Mouse (Mus musculus) forelimb bud, embryonic 11.5 days (tissue): ENCODE measurements around the gene Erg28.

ENCODE experiments used
- DNase-seq: peaks from one replicate; pipeline ENCODE4 v3.0.0-alpha.2; 2012; ENCODE audit warnings: low read depth, low spot score

The Erg28 gene

DNA sequence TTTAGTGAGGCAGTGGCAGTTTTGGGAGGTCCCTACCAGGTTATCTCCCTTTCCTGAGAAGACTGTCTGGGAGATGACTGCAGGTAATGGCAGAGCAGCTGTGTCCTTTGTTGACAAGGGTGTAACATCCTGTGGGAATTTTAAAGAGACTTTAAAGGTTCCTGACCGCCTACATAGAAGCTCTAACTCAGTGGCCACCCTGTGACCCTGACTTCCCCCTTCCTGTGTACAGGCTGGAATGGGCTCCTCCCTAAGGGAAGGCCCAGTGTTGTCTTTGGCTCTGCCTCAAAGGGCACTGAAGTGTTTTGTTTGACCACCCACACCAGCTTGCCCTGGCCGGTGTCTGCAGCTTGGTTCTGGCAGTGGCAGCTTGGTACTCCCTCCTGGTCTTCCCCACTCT lies 10.8 kb downstream of the Erg28 start:
- no peak for DNase-seq

DNA sequence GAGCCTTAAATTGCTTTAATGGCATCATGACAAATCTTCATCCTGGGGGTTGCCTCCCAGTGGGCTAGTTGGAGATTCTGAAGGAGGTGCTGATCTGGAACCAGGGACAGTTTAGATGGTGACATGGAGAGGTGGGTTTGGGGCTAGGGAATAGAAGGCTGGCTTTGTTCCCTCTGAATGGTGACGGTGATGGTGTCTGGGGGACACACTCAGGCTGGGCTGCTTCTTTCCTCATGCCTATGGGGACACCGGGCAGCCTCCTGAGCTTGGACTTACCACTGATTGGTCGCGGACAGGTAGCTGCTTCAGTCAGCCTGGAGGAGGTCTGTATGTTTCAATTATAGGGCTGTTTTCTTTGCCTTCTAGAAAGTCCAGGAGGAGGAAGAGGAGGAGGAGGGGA lies 12.7 kb downstream of the Erg28 start:
- DNase-seq = no peak

DNA sequence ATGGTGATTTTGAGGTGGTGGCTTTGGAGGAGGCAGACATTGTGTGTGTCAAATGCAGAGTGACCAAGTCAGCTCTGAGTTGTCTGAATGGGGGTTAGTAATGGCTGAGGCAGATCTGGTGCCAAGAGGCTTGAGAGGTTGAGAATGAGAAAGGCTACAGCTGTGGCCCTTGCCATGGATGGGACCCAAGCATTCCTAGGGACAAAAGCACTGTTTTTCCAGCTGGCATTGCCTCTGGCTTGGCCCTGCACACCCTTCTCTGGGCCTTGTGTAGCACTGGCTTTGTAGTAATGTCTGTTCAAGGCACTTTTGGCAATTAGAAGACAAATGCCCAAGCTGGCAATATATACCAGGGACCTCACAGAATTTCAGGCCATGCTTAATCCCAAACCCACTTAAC lies 13.4 kb downstream of the Erg28 start:
- DNase-seq = no peak

DNA sequence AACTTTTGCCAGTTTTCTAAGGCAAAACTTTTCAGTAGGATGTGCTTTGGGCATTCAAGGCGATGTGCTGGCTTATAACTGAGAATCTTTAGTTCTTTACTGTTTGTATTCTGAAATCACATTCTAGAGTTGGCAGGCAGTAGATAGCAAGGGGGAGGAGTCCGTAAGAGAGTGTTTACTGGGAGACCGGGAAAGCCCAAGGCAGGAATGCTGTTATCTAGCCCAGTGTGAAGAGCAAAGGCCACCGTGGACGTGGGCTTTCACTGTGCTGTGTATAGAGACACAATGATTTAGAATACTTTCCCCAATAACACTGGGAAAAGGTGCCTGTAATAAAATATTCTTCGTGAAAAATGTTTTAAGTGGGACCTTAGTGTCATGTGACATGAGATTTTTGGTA lies 14.6 kb downstream of the Erg28 start:
- DNase-seq = no peak

DNA sequence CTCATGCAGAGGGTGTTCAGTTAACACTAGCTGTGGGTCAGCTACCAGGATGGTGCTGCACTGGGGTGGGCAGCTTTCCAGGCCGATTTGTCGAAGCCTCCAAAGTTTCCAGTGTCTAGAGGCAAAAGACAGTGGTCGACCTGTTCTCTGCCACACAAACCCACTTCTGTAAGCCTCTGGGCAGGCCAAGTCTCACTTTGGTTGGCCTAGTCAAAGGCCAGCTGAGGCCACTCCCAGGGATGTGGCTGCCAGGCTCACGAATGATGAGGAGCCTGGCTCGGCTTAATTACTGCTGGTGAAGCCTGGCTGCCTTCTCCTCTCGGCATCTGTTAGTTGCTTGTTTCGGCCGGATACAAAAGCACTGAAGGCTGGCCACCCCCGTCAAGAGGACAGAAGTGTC lies 24.3 kb downstream of the Erg28 start:
- no peak for DNase-seq

DNA sequence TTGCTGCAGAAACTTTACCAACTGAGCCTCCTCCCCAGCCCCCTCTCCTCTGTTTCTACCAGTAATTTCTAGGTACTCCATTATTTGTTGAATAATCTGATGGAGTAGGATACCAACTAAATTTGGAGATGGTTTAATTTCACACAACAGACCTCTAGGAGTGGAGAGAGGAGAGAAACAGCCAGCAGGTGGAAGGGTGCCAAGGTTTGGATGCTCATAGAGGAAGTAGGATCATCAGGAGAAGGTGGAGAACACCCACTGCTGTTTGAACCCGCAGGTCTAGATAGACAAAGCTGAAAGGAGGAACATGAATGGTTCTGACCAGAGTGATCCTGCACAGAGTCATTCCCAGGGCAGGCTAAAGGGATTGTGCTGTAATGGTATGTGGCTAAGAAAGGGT lies 28.8 kb downstream of the Erg28 start:
- no peak for DNase-seq

DNA sequence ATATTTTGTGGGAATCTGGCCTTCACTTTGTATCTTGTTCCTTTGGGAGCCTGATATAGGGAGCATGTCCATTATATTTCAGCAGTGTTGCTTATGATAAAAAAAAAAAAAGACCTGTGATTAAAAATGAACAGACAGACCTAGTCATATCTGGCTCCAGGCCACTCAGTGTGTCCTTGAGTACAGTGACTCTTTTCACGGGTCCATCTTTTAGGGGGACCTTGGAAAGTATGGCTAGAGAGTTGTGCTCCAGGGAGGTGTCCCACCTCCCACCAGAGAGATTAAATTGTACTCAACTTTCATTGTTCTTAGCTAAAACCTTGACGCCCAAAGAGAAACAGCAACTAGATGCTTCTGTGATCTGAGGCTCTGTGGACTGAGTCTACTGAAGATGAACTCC lies 30.3 kb downstream of the Erg28 start:
- no peak for DNase-seq

DNA sequence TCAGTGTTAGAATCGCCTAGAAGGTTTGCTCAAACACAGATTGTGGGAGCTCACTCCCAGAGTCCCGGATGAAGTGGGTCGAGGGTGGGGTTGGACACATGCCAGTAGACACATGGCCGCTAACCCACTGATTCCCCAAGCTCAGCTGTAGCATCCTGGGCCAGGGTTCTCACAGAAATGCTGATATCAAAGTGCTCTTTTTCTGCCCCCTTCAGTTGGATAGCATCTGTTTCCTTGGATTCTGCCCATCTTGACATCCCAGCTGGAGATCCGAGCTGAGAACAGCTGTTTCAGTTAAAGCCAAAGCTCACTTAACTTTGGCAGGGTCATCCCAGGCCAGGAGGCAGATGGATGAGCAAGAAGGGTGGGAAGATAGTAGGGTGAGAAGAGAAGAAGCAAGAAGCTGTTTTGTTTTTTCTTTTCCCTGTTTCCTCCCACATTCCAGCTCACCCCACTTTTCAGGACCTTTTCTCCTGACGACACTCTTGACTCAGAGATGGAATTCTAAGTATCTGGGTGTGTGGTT lies 31.5 kb downstream of the Erg28 start:
- DNase-seq = no peak

DNA sequence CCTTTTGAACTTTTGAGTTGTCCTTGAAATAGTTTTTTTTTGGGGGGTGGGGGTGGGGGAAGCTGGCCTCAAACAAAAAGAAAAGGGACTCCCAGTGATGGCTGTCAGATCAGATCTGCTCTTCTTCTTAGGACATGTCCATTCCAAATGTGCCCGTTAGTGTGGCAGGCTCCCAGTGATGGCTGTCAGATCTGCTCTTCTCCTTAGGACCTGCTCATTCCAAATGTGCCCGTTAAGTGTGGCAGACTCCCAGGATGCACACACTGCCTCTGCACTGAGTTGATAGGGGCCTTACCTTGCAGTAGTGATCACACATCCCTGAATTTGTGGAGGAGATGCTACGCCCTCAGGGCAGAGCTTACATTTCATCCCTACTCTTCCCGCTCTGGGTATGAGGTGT lies 32.2 kb downstream of the Erg28 start:
- no peak for DNase-seq

DNA sequence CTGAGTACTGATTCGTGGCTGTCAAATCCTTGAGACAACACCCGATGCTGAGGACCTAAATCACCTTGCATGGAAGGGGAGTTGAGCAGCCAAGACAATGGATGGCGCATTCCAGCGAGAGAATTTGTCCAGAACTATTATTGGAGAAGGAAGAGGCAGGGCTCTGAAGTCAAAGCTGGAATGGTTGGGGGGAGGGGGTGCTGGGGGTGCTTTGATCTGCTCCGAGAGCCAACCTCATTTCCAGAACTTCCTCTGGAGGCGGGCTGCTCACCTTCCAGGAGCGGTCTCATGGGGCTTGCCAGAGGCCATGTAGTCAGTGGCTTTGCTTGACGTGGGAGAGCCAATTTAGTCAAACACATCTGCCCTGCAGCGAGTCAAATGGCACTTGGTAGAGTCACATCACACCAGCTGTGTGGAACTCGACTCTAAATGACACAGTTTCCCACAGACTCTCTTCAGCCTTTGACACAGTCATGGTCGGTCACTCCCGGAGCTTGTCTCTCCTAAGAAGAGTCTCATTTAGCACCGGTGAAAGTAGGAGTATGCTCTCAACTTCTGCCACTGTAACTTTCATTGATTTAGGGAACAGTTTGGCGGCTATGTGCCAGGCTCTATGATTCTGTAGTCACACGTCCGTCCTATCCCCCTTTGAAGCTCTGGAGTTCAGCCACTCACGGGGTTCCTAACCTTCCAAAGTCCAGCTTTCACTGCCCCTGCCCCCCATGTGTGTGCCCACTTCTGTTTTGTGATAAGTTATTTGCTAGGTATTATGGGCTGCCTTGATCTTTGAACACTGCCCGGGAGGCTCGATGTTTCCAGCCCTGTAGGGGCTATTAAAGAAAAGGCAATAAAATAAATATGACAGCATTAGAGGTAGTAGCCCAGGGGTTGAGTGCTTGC lies 39.2 kb downstream of the Erg28 start:
- peak; percentile 26 for DNase-seq

DNA sequence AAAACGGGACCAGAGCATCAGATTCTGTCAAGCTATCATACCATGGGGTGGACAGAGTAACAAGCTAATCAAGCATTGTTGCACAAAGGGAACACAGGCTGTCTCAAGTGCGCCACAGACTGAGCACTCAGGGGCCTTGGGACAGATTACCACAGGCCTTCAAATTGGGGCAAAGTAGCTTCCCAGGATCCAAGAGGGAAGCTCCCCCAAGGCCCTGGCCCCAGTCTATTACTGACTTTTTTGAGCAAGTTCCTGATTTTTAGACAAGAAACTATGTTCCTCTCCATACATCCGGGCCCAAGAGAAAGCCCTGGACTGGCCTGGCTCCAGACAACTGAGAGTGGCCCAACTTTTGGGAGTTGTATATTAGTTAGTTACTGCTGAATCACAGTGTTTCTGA lies 42.7 kb downstream of the Erg28 start:
- no peak for DNase-seq

DNA sequence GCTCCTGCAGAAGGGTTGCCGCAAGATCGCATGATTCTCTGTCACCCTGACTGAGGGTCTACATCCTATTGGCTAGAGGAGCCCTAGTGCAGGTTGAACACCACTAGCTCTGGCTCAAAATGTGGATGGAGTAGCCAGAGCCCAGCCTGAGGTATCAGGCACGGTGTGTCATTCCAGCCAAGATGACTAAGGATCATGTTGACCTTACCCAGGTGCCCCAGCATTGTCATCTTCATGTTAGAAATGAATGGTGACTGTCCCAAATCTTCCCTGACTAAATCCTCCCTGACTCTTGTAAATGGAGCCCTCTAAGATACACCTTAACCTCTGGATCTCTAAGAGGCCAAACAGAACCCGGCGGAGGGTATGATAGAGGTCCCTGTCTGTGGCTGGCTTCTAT lies 44.6 kb downstream of the Erg28 start:
- no peak for DNase-seq

DNA sequence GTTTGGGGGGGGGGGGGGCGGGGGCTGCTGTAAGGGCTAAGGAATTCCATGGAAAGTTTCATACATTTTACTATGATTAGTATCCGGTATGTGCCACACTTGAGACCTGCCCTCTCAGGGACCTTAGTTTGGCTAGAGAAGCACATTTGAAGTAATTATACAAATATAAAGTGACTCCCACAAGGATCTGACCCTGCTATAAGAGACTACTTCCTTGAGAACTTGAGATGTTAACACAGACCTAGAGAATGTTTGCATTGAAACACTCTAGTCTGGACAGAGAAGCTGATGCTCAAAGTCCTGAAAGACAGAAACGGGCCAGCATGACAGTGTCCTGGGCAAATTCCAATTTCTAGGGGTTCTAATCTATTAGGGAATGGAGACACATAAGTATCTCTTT lies 45.4 kb downstream of the Erg28 start:
- DNase-seq = no peak

DNA sequence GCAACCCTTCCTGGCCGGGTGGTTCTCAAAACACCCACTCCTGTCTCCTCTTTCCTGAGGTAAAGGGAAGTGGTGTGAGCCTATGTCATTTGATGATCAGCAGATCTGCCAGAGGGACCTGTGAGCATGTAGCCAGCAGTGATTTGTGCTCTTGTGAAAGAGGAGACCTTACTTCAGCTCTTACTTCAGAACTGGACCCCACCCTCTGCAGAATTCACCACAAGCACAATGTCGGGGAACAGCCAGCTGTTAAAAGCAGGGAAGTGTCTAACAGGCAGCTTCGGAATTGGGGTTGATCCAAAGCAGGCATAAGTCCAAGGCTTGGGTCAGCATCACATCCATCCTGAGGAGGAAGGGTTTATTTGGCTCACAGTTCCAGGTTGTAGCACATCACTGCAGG lies 53.0 kb downstream of the Erg28 start:
- no peak for DNase-seq

DNA sequence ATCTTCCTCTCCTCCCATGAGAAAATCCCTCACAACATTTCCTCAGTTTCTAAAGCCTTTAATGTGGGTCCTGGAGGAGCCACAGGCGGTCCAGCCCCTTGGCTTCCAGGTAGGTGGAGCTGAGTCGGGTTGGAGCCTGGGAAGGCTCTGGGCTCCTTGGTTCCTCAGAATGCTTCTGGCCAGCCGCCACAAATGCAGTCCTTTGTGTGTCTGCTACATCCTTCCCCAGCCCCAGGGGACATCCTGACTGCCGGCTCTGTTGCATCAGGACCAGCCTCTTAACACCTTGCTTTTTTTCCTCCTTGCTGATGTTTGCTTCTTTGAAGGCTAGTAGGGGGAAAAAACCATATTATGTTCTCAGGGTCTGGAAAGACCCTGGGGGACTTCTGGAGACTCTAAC lies 56.6 kb downstream of the Erg28 start:
- DNase-seq = no peak

DNA sequence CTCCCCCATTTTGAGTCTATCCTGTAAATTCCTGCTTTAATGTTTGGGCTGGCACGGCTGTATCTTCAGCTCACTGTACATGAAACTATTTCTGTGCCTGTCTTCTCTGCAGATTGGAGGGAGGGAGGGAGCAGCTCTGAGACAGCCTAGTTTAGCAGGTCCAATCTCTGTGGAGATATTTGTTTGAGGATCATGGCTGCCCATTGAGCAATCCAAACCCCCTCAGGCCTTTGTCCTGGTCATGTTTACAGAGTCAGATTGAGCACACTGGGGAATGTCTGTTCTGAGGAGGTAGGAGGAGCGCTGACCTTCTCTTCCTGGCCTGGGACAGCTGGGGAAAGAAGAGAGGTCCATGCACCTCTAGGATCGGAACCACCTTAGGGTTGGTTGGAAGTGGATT lies 58.1 kb downstream of the Erg28 start:
- no peak for DNase-seq
